Mouse (Mus musculus) ES-E14 (cell line): Measurements from ENCODE around the gene 1700025G04Rik. TPM values are rescaled to one million over a fixed set of nuclear protein-coding genes. Genes with fewer than 3 reads are reported as not detected.

Experiments used
- DNase-seq: peaks from one replicate; pipeline ENCODE4 v3.0.0-alpha.2; 2013; ENCODE audit warnings: low read depth, low spot score
- H3K27ac ChIP-seq: 2 replicates; pipeline ENCODE4 v1.5.1; 2012; ENCODE audit warnings: low read depth, mild to moderate bottlenecking, low read length, moderate library complexity, mixed read lengths; ENCODE audit not compliant: poor library complexity, insufficient read depth, severe bottlenecking
- H3K36me3 ChIP-seq: 2 replicates; pipeline ENCODE4 v1.6.1; 2012; ENCODE audit warnings: mild to moderate bottlenecking, low read length, moderate library complexity, mixed read lengths; ENCODE audit not compliant: control insufficient read depth, poor library complexity, insufficient read depth, severe bottlenecking
- H3K4me1 ChIP-seq, 2 experiments: fragments of 150-350 bp in 1 of 2; sonication (generic) in 1 of 2; 2 replicates each; pipeline ENCODE4 v1.6.1; 2012; ENCODE audit warnings: low read length in 2 of 2, mild to moderate bottlenecking in 1 of 2, mixed read lengths in 1 of 2; ENCODE audit not compliant: control insufficient read depth in 2 of 2, insufficient read depth in 2 of 2, poor library complexity in 1 of 2
- H3K4me3 ChIP-seq, 2 experiments: fragments of 150-350 bp in 1 of 2; sonication (generic) in 1 of 2; 2 replicates each; pipeline ENCODE4 v1.5.1; 2012; ENCODE audit warnings: low read length in 2 of 2, low read depth in 1 of 2, mild to moderate bottlenecking in 1 of 2, mixed read lengths in 1 of 2; ENCODE audit not compliant: insufficient read depth in 1 of 2, poor library complexity in 1 of 2, severe bottlenecking in 1 of 2
- H3K9ac ChIP-seq: 2 replicates; pipeline ENCODE4 v1.6.1; 2012; ENCODE audit warnings: low read depth, mild to moderate bottlenecking, low read length, mixed read lengths; ENCODE audit not compliant: poor library complexity, insufficient read depth, severe bottlenecking
- H3K9me3 ChIP-seq: fragments of 150-350 bp; sonication (generic); 2 replicates; pipeline ENCODE4 v1.6.1; 2012; ENCODE audit warnings: low read depth, mild to moderate bottlenecking, low read length; ENCODE audit not compliant: control insufficient read depth, insufficient read depth
- CHD2 ChIP-seq: IDR thresholded peaks from 2 replicates; pipeline ENCODE4 v1.6.1; 2014; ENCODE audit warnings: mild to moderate bottlenecking, low read depth, low read length, inconsistent platforms
- HCFC1 ChIP-seq: IDR thresholded peaks from 2 replicates; pipeline ENCODE4 v1.6.1; 2012; ENCODE audit warnings: low read length, inconsistent platforms, borderline replicate concordance; ENCODE audit not compliant: insufficient read depth
- MAFK ChIP-seq: IDR thresholded peaks from 2 replicates; pipeline ENCODE4 v1.6.1; 2014; ENCODE audit warnings: mild to moderate bottlenecking, low read depth, low read length, inconsistent platforms; ENCODE audit not compliant: insufficient read depth
- ZC3H11A ChIP-seq: IDR thresholded peaks from 2 replicates; pipeline ENCODE4 v1.6.1; 2012; ENCODE audit warnings: low read depth, mild to moderate bottlenecking, inconsistent platforms, low read length, borderline replicate concordance
- ZNF384 ChIP-seq: IDR thresholded peaks from 2 replicates; pipeline ENCODE4 v1.6.1; 2012; ENCODE audit warnings: low read depth, low read length, inconsistent platforms
- in situ Hi-C, 2 experiments: fragments of 600-800 bp; cut with MboI; formaldehyde crosslinking; loops; one replicate each; pipeline ENCODE4 v1.15.1; 2025; ENCODE audit warnings: low sequenced_read_pairs in 2 of 2, inconsistent platforms in 1 of 2; ENCODE audit not compliant: unreplicated experiment in 2 of 2
- total RNA-seq: library from RNA; depleted of rRNA; stranded (reverse); fragments of 300-350 nt; gene quantifications from 2 replicates; pipeline ENCODE4 v1.2.3, GENCODE M21; 2012; rRNA removed

1700025G04Rik gene
- 2.1 and 2.4 TPM in 2 replicates for total RNA-seq

GRCm38 (mm10) chr1:152090018-152090553 is at the start of gene 1700025G04Rik:
TSS of gene 1700025G04Rik (minus strand) at chr1:152090125.
- Histone ChIP-seq H3K9me3 (no peaks in the 10 kb centered on the region), H3K4me3 (peak within 1 kb of the TSS; percentile 84 to 85), H3K9ac (peak within 1 kb of the TSS; percentile 72), H3K27ac (no peak within 1 kb of the TSS), H3K36me3 (no peaks in the 10 kb centered on the region), H3K4me1 (peaks cover 0 to 4% of the 10 kb centered on the region in 2 experiments; a peak in 1 of 4 replicates)
- TF ChIP-seq MAFK (no peak), ZC3H11A (no peak), HCFC1 (peak; percentile 4; the same call in 1 of the 2 replicates), CHD2 (no peak)
- no peak for DNase-seq
- in situ Hi-C loops, result no loop called here

- no peak for DNase-seq
- Histone ChIP-seq H3K4me3 (no peak overlapping the region), H3K9ac (no peak overlapping the region), H3K9me3 (no peaks in the 10 kb centered on the region), H3K4me1 (no peaks in the 10 kb centered on the region), H3K36me3 (no peaks in the 10 kb centered on the region), H3K27ac (no peak overlapping the region)
- TF ChIP-seq ZC3H11A (no peak), ZNF384 (no peak)
- in situ Hi-C loops, result no loop called here
Observed at GRCm38 (mm10) chr1:152139496-152139895, 49.6 kb upstream of the 1700025G04Rik start.

GRCm38 (mm10) chr1:152130029-152130727 is 40.3 kb upstream of the 1700025G04Rik start:
- TF ChIP-seq ZNF384, result no peak
- TF ChIP-seq HCFC1, result no peak
- no peak for TF ChIP-seq ZC3H11A
- TF ChIP-seq MAFK, result no peak
- H3K9ac ChIP-seq, result no peak overlapping the region
- no peak overlapping the region for H3K27ac ChIP-seq
- in situ Hi-C loops, result no loop called here
- no peak for DNase-seq
- H3K36me3 ChIP-seq, result no peaks in the 10 kb centered on the region
- no peaks in the 10 kb centered on the region for H3K9me3 ChIP-seq
- H3K4me3 ChIP-seq, result no peak overlapping the region
- H3K4me1 ChIP-seq, result no peaks in the 10 kb centered on the region

DNA sequence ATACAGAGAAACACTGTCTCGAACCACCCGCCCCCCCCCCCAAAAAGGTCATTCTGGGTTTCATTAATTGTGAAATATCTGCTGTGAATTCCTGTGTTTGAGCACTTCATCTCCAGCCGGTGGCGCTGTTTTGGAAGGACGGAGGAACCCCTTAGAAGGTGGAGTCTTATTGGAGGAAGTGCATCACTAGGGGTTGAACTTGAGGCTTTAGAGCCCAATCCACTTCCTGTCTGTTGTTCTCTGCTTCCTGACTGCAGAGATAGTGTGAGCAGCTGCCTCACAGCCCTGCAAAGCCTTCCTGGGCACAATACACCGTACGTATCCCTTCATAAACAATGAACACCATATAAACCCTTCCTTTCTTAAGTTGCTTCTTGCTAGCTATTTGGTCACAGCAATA is 35.5 kb upstream of the 1700025G04Rik start:
- in situ Hi-C loops, result no loop called here
- Histone ChIP-seq H3K4me1 (no peaks in the 10 kb centered on the region), H3K4me3 (no peak overlapping the region), H3K36me3 (no peaks in the 10 kb centered on the region), H3K27ac (no peak overlapping the region), H3K9ac (no peak overlapping the region), H3K9me3 (no peaks in the 10 kb centered on the region)
- DNase-seq, result no peak
- no peak for TF ChIP-seq ZC3H11A
- no peak for TF ChIP-seq ZNF384

DNA sequence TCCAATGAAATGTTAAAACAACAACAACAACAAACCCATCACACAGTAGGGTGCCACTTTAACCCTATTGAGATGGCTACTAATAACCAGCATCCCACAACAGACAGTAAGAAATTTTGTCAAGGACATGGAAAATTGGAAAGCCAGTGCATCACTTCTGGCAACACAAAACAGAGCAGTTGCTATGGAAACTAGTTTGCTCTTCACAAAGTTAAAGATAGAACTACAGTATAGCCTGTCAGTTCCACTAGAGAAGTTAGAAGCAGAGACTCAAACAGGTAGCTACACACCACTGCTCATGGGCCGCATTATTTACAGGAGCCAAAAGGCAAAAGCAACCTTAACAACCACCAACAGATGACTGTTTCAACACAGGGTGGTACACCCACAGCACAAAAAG is 20.2 kb upstream of the 1700025G04Rik start:
- in situ Hi-C loops, result no loop called here
- Histone ChIP-seq H3K4me1 (peaks cover 0 to 8% of the 10 kb centered on the region in 2 experiments; a peak in 2 of 4 replicates), H3K36me3 (no peaks in the 10 kb centered on the region), H3K27ac (no peak overlapping the region), H3K9me3 (no peaks in the 10 kb centered on the region), H3K4me3 (no peak overlapping the region), H3K9ac (no peak overlapping the region)
- DNase-seq, result no peak
- TF ChIP-seq ZNF384 (no peak), HCFC1 (no peak), ZC3H11A (no peak), CHD2 (no peak), MAFK (no peak)
